Mouse (Mus musculus) cortical plate, adult 2 months (tissue): Measurements from ENCODE around the gene Tspan15.

Source experiments
- CTCF ChIP-seq: fragments of 200-500 bp; IDR thresholded peaks from 2 replicates; pipeline ENCODE4 v1.5.1; 2011; ENCODE audit warnings: mild to moderate bottlenecking, control low read depth, low read length; ENCODE audit not compliant: insufficient read depth; ENCODE audit errors: extremely low read depth
- POLR2A ChIP-seq: fragments of 200-500 bp; IDR thresholded peaks from 2 replicates; pipeline ENCODE4 v1.6.1; 2011; ENCODE audit warnings: mild to moderate bottlenecking, low read length, control low read depth; ENCODE audit not compliant: insufficient read depth; ENCODE audit errors: extremely low read depth

GRCm38 (mm10) chr10:62231811-62232210, 760 bp upstream of the Tspan15 start:
- TF ChIP-seq POLR2A (no peak), CTCF (no peak)
